Mouse (Mus musculus) thymus, adult 2 months (tissue): ENCODE measurements at regions not wholly inside any gene's neighbourhood (a gene's known extent, or its start where the extent isn't known, plus 50 kb on each side); places are given as distances from the start of the nearest gene placed in this dataset.

Experiments
- DNase-seq: peaks from one replicate; pipeline ENCODE4 v3.0.0; 2021
- H3K27ac ChIP-seq: fragments of 200-500 bp; 2 replicates; pipeline ENCODE4 v1.5.1; 2012; ENCODE audit warnings: low read length, control low read depth; ENCODE audit not compliant: control insufficient read depth, insufficient read depth
- H3K27me3 ChIP-seq: fragments of 200-500 bp; 2 replicates; pipeline ENCODE4 v1.6.1; 2012; ENCODE audit warnings: mild to moderate bottlenecking, low read length, moderate library complexity, mixed read lengths; ENCODE audit not compliant: control insufficient read depth, insufficient read depth
- H3K36me3 ChIP-seq: fragments of 200-500 bp; 2 replicates; pipeline ENCODE4 v1.6.1; 2012; ENCODE audit warnings: mild to moderate bottlenecking, low read length, moderate library complexity; ENCODE audit not compliant: control insufficient read depth, insufficient read depth
- H3K4me1 ChIP-seq: fragments of 200-500 bp; replicated peaks from 2 replicates; pipeline ENCODE4 v1.6.1; 2012; ENCODE audit warnings: low read length; ENCODE audit not compliant: control insufficient read depth, insufficient read depth
- H3K4me3 ChIP-seq: fragments of 200-500 bp; 2 replicates; pipeline ENCODE4 v1.5.1; 2012; ENCODE audit warnings: mild to moderate bottlenecking, low read length, control low read depth, moderate library complexity; ENCODE audit not compliant: control insufficient read depth, insufficient read depth
- CTCF ChIP-seq: fragments of 200-500 bp; IDR thresholded peaks from 2 replicates; pipeline ENCODE4 v1.5.1; 2012; ENCODE audit warnings: mild to moderate bottlenecking, control low read depth, low read length, moderate library complexity, borderline replicate concordance; ENCODE audit not compliant: control insufficient read depth, poor library complexity, insufficient read depth; ENCODE audit errors: extremely low read depth
- POLR2A ChIP-seq: fragments of 200-500 bp; IDR thresholded peaks from 2 replicates; pipeline ENCODE4 v1.6.1; 2012; ENCODE audit warnings: mild to moderate bottlenecking, low read length, control low read depth, moderate library complexity; ENCODE audit not compliant: control insufficient read depth, poor library complexity, insufficient read depth; ENCODE audit errors: extremely low read depth
- WGBS: fragments of 180-500 bp; shearing (Covaris S2); methylation state at CpG from one replicate; pipeline ENCODE4 v1.1.7; 2018; 5-methylcytosine and 5-hydroxymethylcytosine counted together

GRCm38 (mm10) chr1:152287566-152288490 is 98.7 kb downstream of the Tsen15 start:
- peak; percentile 22 for DNase-seq
- WGBS, result 15% methylated on average over 15 of the region's 15 CpGs
- no peak for TF ChIP-seq CTCF
- TF ChIP-seq POLR2A, result no peak
- H3K4me1 ChIP-seq, result peaks cover 30% of the 10 kb centered on the region
- H3K27ac ChIP-seq, result peak overlapping the region; percentile 72
- H3K4me3 ChIP-seq, result 0 out of 2 replicates have a peak overlapping the region, but pooled peaks have one; percentile 9
- H3K36me3 ChIP-seq, result no peaks in the 10 kb centered on the region
- no peaks in the 10 kb centered on the region for H3K27me3 ChIP-seq

DNA sequence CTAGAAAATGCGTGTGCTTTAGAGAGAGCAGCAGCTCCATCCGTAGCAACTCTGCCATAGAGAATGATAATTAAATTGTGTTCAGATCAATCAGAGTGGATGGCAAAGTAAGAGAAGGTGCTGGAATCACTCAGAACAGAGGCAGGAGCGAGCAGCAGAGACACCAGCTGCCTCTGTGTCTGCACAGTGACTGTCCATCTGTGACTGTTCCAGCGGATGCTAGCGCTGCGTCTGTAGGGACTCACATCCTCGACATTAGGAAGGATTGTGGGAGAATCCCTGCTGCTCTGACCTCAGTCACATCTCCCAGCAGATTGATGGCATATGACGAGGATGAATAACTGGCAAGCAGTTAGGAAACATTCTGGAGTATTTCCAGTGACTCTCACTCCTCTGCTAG is 99.8 kb downstream of the Tsen15 start:
- WGBS, result 96% methylated on average over 8 of the region's 8 CpGs
- Histone ChIP-seq H3K27me3 (no peaks in the 10 kb centered on the region), H3K36me3 (no peaks in the 10 kb centered on the region), H3K27ac (no peak overlapping the region), H3K4me1 (peaks cover 24% of the 10 kb centered on the region), H3K4me3 (no peak overlapping the region)
- no peak for DNase-seq
- TF ChIP-seq CTCF (no peak), POLR2A (no peak)

DNA sequence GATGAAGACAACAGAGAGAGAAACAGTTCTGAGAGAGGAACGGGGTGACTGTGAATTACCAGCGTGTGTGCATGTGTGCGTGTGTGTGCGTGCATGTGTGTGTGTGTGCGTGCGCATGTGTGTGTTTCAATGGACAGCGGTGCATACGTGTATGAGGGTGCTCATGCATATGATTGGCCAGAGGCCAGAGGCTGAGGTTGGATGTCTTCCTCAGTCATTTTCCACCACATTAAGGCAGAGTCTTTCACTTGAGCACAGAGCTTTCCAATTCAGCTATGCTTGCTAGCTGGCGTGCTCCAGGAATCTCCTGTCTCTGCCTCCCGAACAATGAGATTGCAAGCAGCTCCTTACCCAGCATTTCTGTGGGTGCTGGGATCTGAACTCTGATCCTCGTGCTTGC is 104.4 kb downstream of the Tsen15 start:
- no peak overlapping the region for H3K4me3 ChIP-seq
- no peaks in the 10 kb centered on the region for H3K36me3 ChIP-seq
- WGBS, result 98% methylated on average over 11 of the region's 11 CpGs
- H3K27me3 ChIP-seq, result no peaks in the 10 kb centered on the region
- TF ChIP-seq POLR2A (no peak), CTCF (no peak)
- no peak for DNase-seq
- no peak overlapping the region for H3K27ac ChIP-seq
- peaks cover 9% of the 10 kb centered on the region; the same call in 1 of the 2 replicates for H3K4me1 ChIP-seq

GRCm38 (mm10) chr1:152281201-152281600 is 105.3 kb downstream of the Tsen15 start:
- no peak for TF ChIP-seq POLR2A
- TF ChIP-seq CTCF, result no peak
- Histone ChIP-seq H3K4me1 (0 out of 2 replicates have a peak, but pooled peaks cover 5% of the 10 kb centered on the region), H3K27ac (no peak overlapping the region), H3K36me3 (no peaks in the 10 kb centered on the region), H3K27me3 (no peaks in the 10 kb centered on the region), H3K4me3 (no peak overlapping the region)
- DNase-seq, result no peak
- 97% methylated on average over 8 of the region's 8 CpGs for WGBS

- H3K4me1 ChIP-seq, result no peaks in the 10 kb centered on the region
- H3K4me3 ChIP-seq, result no peak overlapping the region
- DNase-seq, result no peak
- TF ChIP-seq POLR2A (no peak), CTCF (no peak)
- no peaks in the 10 kb centered on the region for H3K36me3 ChIP-seq
- H3K27me3 ChIP-seq, result no peaks in the 10 kb centered on the region
- H3K27ac ChIP-seq, result no peak overlapping the region
- 53% methylated on average over 1 of the region's 1 CpGs for WGBS
Measured at GRCm38 (mm10) chr1:152280014-152280413, 106.5 kb downstream of the Tsen15 start.

DNA sequence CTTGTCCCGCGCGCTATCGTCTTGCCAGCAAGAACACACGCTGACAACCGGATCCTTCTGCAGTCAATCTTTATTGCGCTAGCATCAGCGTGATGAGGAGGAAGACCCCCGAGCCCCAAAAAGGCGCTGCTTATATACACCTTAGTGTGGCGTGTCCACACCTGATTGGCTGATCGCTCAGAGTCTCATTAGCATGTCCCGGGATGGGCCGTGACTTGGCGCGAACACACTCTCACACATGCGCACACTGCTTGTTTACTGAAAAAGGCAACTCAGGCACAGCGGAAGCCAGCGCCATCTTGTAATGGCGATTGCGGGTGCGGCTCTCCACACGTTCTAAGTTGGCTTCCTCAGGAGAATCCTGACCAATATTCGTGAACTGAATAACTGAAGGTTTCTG is 111.5 kb downstream of the Tsen15 start:
- no peak for DNase-seq
- peaks cover 3% of the 10 kb centered on the region for H3K4me1 ChIP-seq
- no peak overlapping the region for H3K27ac ChIP-seq
- TF ChIP-seq POLR2A (no peak), CTCF (no peak)
- H3K36me3 ChIP-seq, result no peaks in the 10 kb centered on the region
- no peak overlapping the region for H3K4me3 ChIP-seq
- WGBS, result 98% methylated on average over 24 of the region's 24 CpGs
- no peaks in the 10 kb centered on the region for H3K27me3 ChIP-seq
